Mouse (Mus musculus): ENCODE results near the gene Adipor2. TPM values are rescaled to one million over a fixed set of nuclear protein-coding genes. Genes with fewer than 3 reads are reported as not detected.
"Not testable (repeated sequence)": the region's sequence is repeated elsewhere in the genome, so short reads cannot be mapped to it uniquely, and the experiment has no call there.

The Adipor2 gene
- polyA plus RNA-seq, 1 experiment from 2014 or later = 50.0 TPM

GRCm38 (mm10) chr6:119373000-119373705 lies 44.4 kb downstream of the Adipor2 start:
- CTCF ChIA-PET = interaction anchor here (0.7 to 2.2 kb wide), 6 partner anchors 9 to 214 kb away, joined by 3 to 10 read pairs (median 5); no protein-coding TSS in a partner anchor
- DNase-seq (ENCODE audit: low read depth, low spot score) (no peak), ATAC-seq (no peak)
- POLR2A ChIA-PET = no interaction called here
- in situ Hi-C loops (cut with MboI; ENCODE audit: low pct_unique_long_range_greater_than_20kb) = no loop called here
- no peak for TF ChIP-seq CTCF (IDR thresholded peaks at IDR 0.05)
- H3K27me3 ChIP-seq = no peaks in the 10 kb centered on the region

- ChIA-PET POLR2A (no interaction called here), CTCF (interaction anchor here (1.0 to 2.2 kb wide), 5 partner anchors 8 to 152 kb away, joined by 3 to 10 read pairs (median 6); no protein-coding TSS in a partner anchor)
- H3K27me3 ChIP-seq = no peaks in the 10 kb centered on the region
- TF ChIP-seq CTCF (IDR thresholded peaks at IDR 0.05) = no peak
- no peak for DNase-seq (ENCODE audit: low read depth, low spot score)
- in situ Hi-C loops (cut with MboI; ENCODE audit: low pct_unique_long_range_greater_than_20kb) = no loop called here
- ATAC-seq = no peak
These were observed 45.3 kb downstream of the Adipor2 start for GRCm38 (mm10) chr6:119372237-119372636.

GRCm38 (mm10) chr6:119371624-119372023 lies 45.9 kb downstream of the Adipor2 start:
- ChIA-PET CTCF (interaction anchor here (1.6 to 2.2 kb wide), 2 partner anchors 8 to 151 kb away, joined by 8 to 10 read pairs; no protein-coding TSS in a partner anchor), POLR2A (no interaction called here)
- in situ Hi-C loops (cut with MboI; ENCODE audit: low pct_unique_long_range_greater_than_20kb) = no loop called here
- no peaks in the 10 kb centered on the region for H3K27me3 ChIP-seq
- no peak for ATAC-seq
- DNase-seq (ENCODE audit: low read depth, low spot score) = no peak
- peak; percentile 56 for TF ChIP-seq CTCF (IDR thresholded peaks at IDR 0.05)

GRCm38 (mm10) chr6:119367382-119367781 lies 50.1 kb downstream of the Adipor2 start:
- ChIA-PET POLR2A (interaction anchor here (0.6 kb wide), 1 partner anchor 22 kb away, joined by 8 read pairs; no protein-coding TSS in a partner anchor), CTCF (interaction anchor here (1.4 kb wide), 2 partner anchors 8 to 19 kb away, joined by 3 to 5 read pairs; no protein-coding TSS in a partner anchor)
- in situ Hi-C loops (cut with MboI; ENCODE audit: low pct_unique_long_range_greater_than_20kb) = loop anchor here (5.0 kb wide), 1 partner anchor 1120 kb away; no protein-coding TSS in a partner anchor
- no peak for DNase-seq (ENCODE audit: low read depth, low spot score)
- no peak for TF ChIP-seq CTCF (IDR thresholded peaks at IDR 0.05)
- ATAC-seq = no peak
- H3K27me3 ChIP-seq = no peaks in the 10 kb centered on the region

GRCm38 (mm10) chr6:119366800-119367199 lies 50.7 kb downstream of the Adipor2 start:
- POLR2A ChIA-PET; H3K27me3 ChIP-seq; ATAC-seq; DNase-seq (ENCODE audit: low read depth, low spot score): not testable (repeated sequence)
- in situ Hi-C loops (cut with MboI; ENCODE audit: low pct_unique_long_range_greater_than_20kb) = loop anchor here (5.0 kb wide), 1 partner anchor 1121 kb away; no protein-coding TSS in a partner anchor
- CTCF ChIA-PET = interaction anchor here (1.4 kb wide), 1 partner anchor 9 kb away, joined by 3 read pairs; no protein-coding TSS in a partner anchor

- POLR2A ChIA-PET = no interaction called here
- CTCF ChIA-PET = interaction anchor here (0.9 to 1.7 kb wide), 3 partner anchors 9 to 141 kb away, joined by 3 to 10 read pairs (median 4); no protein-coding TSS in a partner anchor
- TF ChIP-seq CTCF (IDR thresholded peaks at IDR 0.05) = no peak
- ATAC-seq (no peak), DNase-seq (ENCODE audit: low read depth, low spot score) (no peak)
- H3K27me3 ChIP-seq = no peaks in the 10 kb centered on the region
- in situ Hi-C loops (cut with MboI; ENCODE audit: low pct_unique_long_range_greater_than_20kb) = no loop called here
These were observed 53.9 kb downstream of the Adipor2 start for GRCm38 (mm10) chr6:119363593-119363992.

- in situ Hi-C loops (cut with MboI; ENCODE audit: low pct_unique_long_range_greater_than_20kb) = no loop called here
- ATAC-seq (no peak), DNase-seq (ENCODE audit: low read depth, low spot score) (no peak)
- ChIA-PET CTCF (no interaction called here), POLR2A (no interaction called here)
- H3K27me3 ChIP-seq = no peaks in the 10 kb centered on the region
- no peak for TF ChIP-seq CTCF (IDR thresholded peaks at IDR 0.05)
These were observed 56.4 kb downstream of the Adipor2 start for GRCm38 (mm10) chr6:119360925-119361702.

- H3K27me3 ChIP-seq; in situ Hi-C loops (cut with MboI; ENCODE audit: low pct_unique_long_range_greater_than_20kb); CTCF ChIA-PET; ATAC-seq; POLR2A ChIA-PET; DNase-seq (ENCODE audit: low read depth, low spot score): not testable (repeated sequence)
These were observed 57.3 kb downstream of the Adipor2 start for GRCm38 (mm10) chr6:119360250-119360649.

GRCm38 (mm10) chr6:119358020-119358571 lies 59.4 kb downstream of the Adipor2 start:
- H3K27me3 ChIP-seq = no peaks in the 10 kb centered on the region
- ChIA-PET CTCF (interaction anchor here (1.3 to 2.3 kb wide), 2 partner anchors 14 to 20 kb away, joined by 3 to 9 read pairs; no protein-coding TSS in a partner anchor), POLR2A (no interaction called here)
- TF ChIP-seq CTCF (IDR thresholded peaks at IDR 0.05) = no peak
- in situ Hi-C loops (cut with MboI; ENCODE audit: low pct_unique_long_range_greater_than_20kb) = no loop called here
- ATAC-seq = no peak
- DNase-seq (ENCODE audit: low read depth, low spot score) = no peak

- CTCF ChIA-PET = interaction anchor here (1.3 kb wide), 1 partner anchor 133 kb away, joined by 3 read pairs; no protein-coding TSS in a partner anchor
- DNase-seq (ENCODE audit: low read depth, low spot score) (no peak), ATAC-seq (no peak)
- POLR2A ChIA-PET = no interaction called here
- no peaks in the 10 kb centered on the region for H3K27me3 ChIP-seq
- in situ Hi-C loops (cut with MboI; ENCODE audit: low pct_unique_long_range_greater_than_20kb) = loop anchor here (5.0 kb wide), 1 partner anchor 225 kb away; no protein-coding TSS in a partner anchor
- TF ChIP-seq CTCF (IDR thresholded peaks at IDR 0.05) = no peak
These were observed 65.0 kb downstream of the Adipor2 start for GRCm38 (mm10) chr6:119352501-119352900.
